In the genomic region with DNA sequence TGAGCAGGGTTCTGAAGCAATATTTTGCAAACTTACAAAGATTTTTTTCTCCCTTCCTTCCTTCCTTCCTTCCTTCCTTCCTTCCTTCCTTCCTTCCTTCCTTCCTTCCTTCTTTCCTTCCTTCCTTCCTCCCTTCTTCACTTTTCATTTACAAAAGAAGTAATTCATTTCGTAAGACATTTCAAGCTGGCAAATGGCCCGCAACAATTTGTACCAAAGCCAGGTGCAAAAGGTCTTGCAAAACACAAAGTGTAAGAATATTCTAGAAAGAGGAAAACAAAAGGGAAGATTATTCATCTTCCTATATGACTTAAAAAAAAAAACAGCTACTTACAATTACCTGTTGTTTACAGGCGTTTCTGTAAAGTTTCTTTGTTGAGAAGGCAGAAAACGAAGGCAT, we compare ENCODE assay signal across 19 mouse cellular contexts.
DNase-seq lines count a peak whose midpoint lies in the region; ATAC-seq and TF ChIP-seq lines count a peak whose summit lies in the region.
"Had no signal": no experiment of that assay in that cellular context is flagged by ENCODE, and none has a peak within 500 bp of the region (broad histone marks: within the 10 kb centered on the region; RNA-seq: fewer than 3 reads in every experiment).

No protein-coding gene starts in this region.

- no peak overlapping the region for H3K4me2 ChIP-seq in forebrain, embryonic 13.5 days
- H3K4me2 ChIP-seq: forebrain, embryonic 15.5 days; heart, embryonic 11.5 days; heart, embryonic 15.5 days; hindbrain, embryonic 14.5 days; intestine, embryonic 15.5 days had no signal

- no peak for TF ChIP-seq CTCF in lung, adult 2 months (IDR thresholded peaks at IDR 0.05; ENCODE audit: insufficient read depth, low read length)

- ATAC-seq in forebrain, embryonic 13.5 days, result no peak
- ATAC-seq: forebrain, embryonic 15.5 days; intestine, embryonic 15.5 days had no signal

- DNase-seq in heart, postnatal 4 days, result peak; percentile 5
- no peak for DNase-seq in heart, adult 18-20 months
- DNase-seq in lung, postnatal 10 days, result peak; percentile 9
- DNase-seq in lung, adult 2 months, result no peak
- peak; percentile 61 for DNase-seq in adipocyte (ENCODE audit: low spot score)
- DNase-seq: adrenal gland, postnatal 36 days; cerebellum, adult 2 months; heart, adult 2 months; heart, postnatal 14 days had no signal

- WGBS in lung, adult 2 months, result 66% methylated on average over 4 of the region's 4 CpGs
- 55% methylated on average over 4 of the region's 4 CpGs for WGBS in forebrain, embryonic 13.5 days

- H3K9me3 ChIP-seq in forebrain, embryonic 13.5 days (replicated peaks), result no peaks in the 10 kb centered on the region
- H3K9me3 ChIP-seq: embryonic facial prominence, embryonic 10.5 days; forebrain, embryonic 10.5 days; forebrain, embryonic 15.5 days; heart, embryonic 15.5 days; hindbrain, embryonic 10.5 days; intestine, embryonic 15.5 days had no signal

- no peak overlapping the region for H3K27ac ChIP-seq in forebrain, embryonic 13.5 days
- H3K27ac ChIP-seq: embryonic facial prominence, embryonic 10.5 days; forebrain, embryonic 10.5 days; forebrain, embryonic 15.5 days; heart, adult 2 months; heart, embryonic 15.5 days; hindbrain, embryonic 10.5 days; hindbrain, embryonic 14.5 days; intestine, embryonic 15.5 days had no signal

- H3K4me1 ChIP-seq in lung, adult 2 months (ENCODE audit: control insufficient read depth, insufficient read depth, low read length), result no peaks in the 10 kb centered on the region
- H3K4me1 ChIP-seq in forebrain, embryonic 13.5 days, result no peaks in the 10 kb centered on the region; the same call in 1 of the 2 replicates
- H3K4me1 ChIP-seq: embryonic facial prominence, embryonic 10.5 days; forebrain, embryonic 15.5 days; heart, embryonic 15.5 days; hindbrain, embryonic 10.5 days; intestine, embryonic 15.5 days had no signal

- no peaks in the 10 kb centered on the region for H3K27me3 ChIP-seq in forebrain, embryonic 13.5 days
- H3K27me3 ChIP-seq: forebrain, embryonic 15.5 days; heart, embryonic 15.5 days; intestine, embryonic 15.5 days had no signal

- no peak overlapping the region for H3K9ac ChIP-seq in forebrain, embryonic 13.5 days
- H3K9ac ChIP-seq: forebrain, embryonic 15.5 days; heart, embryonic 15.5 days; hindbrain, embryonic 14.5 days; intestine, embryonic 15.5 days had no signal

- no peaks in the 10 kb centered on the region for H3K36me3 ChIP-seq in forebrain, embryonic 13.5 days (ENCODE audit: poor library complexity, severe bottlenecking)
- H3K36me3 ChIP-seq: embryonic facial prominence, embryonic 10.5 days; forebrain, embryonic 10.5 days; forebrain, embryonic 15.5 days; G1E; heart, embryonic 15.5 days; hindbrain, embryonic 10.5 days; intestine, embryonic 15.5 days had no signal

- no peak for TF ChIP-seq POLR2A in lung, adult 2 months (IDR thresholded peaks at IDR 0.05; ENCODE audit: borderline replicate concordance, extremely low read depth, low read depth, low read length)

- no peak overlapping the region for H3K4me3 ChIP-seq in lung, adult 2 months (replicated peaks; ENCODE audit: extremely low read depth, low read depth, low read length)
- no peak overlapping the region for H3K4me3 ChIP-seq in forebrain, embryonic 13.5 days
- H3K4me3 ChIP-seq: embryonic facial prominence, embryonic 10.5 days; forebrain, embryonic 10.5 days; forebrain, embryonic 15.5 days; heart, adult 2 months; heart, embryonic 15.5 days; hindbrain, embryonic 10.5 days; intestine, embryonic 15.5 days had no signal

Comparison
In these comparisons a context has a peak if more than half of its experiments do, and no peak if none do; other contexts are left out.
1. DNase-seq: peak in heart, postnatal 4 days (single experiment), lung, postnatal 10 days (single experiment) and adipocyte (single experiment); none in heart, adult 18-20 months (0 of 2) and lung, adult 2 months (single experiment).